Mouse (Mus musculus) cerebellum, adult 2 months (tissue): ENCODE results near the gene Prdm2. TPM values are rescaled to one million over a fixed set of nuclear protein-coding genes. Genes with fewer than 3 reads are reported as not detected.

Source experiments
- DNase-seq, 2 experiments: peaks; one replicate each; pipeline ENCODE4 v3.0.0; 2021
- H3K27ac ChIP-seq: fragments of 200-500 bp; 2 replicates; pipeline ENCODE4 v1.5.1; 2012; ENCODE audit warnings: low read length, control low read depth, inconsistent platforms; ENCODE audit not compliant: insufficient read depth
- H3K27me3 ChIP-seq: fragments of 200-500 bp; 2 replicates; pipeline ENCODE4 v1.6.1; 2012; ENCODE audit warnings: inconsistent platforms, mild to moderate bottlenecking, low read length, moderate library complexity; ENCODE audit not compliant: control insufficient read depth, insufficient read depth
- H3K4me1 ChIP-seq: fragments of 200-500 bp; 2 replicates; pipeline ENCODE4 v1.6.1; 2011; ENCODE audit warnings: low read length; ENCODE audit not compliant: control insufficient read depth, insufficient read depth
- H3K4me3 ChIP-seq: fragments of 200-500 bp; replicated peaks from 2 replicates; pipeline ENCODE3; 2011; ENCODE audit warnings: mild to moderate bottlenecking, low read depth, low read length, control low read depth; ENCODE audit not compliant: insufficient read depth
- CTCF ChIP-seq: fragments of 200-500 bp; IDR thresholded peaks from 2 replicates; pipeline ENCODE4 v1.5.1; 2011; ENCODE audit warnings: low read depth, mild to moderate bottlenecking, control low read depth, low read length, moderate library complexity, borderline replicate concordance; ENCODE audit not compliant: insufficient read depth
- POLR2A ChIP-seq: fragments of 200-500 bp; IDR thresholded peaks from 2 replicates; pipeline ENCODE4 v1.6.1; 2011; ENCODE audit warnings: low read length, control low read depth, borderline replicate concordance; ENCODE audit not compliant: insufficient read depth
- WGBS: fragments of 180-500 bp; shearing (Covaris S2); methylation state at CpG from one replicate; pipeline ENCODE4 v1.1.7; 2018; 5-methylcytosine and 5-hydroxymethylcytosine counted together
- polyA plus RNA-seq: library from polyadenylated mRNA; depleted of rRNA; stranded (reverse); fragments of >200 nt; gene quantifications from 2 replicates; pipeline ENCODE4 v1.2.3, GENCODE M21; 2012

Prdm2 gene
- polyA plus RNA-seq, 1 experiment, result 21.9 TPM

- no peaks in the 10 kb centered on the region for H3K27me3 ChIP-seq
- no peak for DNase-seq
- no peak overlapping the region for H3K27ac ChIP-seq
- WGBS, result 86% methylated on average over 3 of the region's 3 CpGs
- H3K4me3 ChIP-seq, result no peak overlapping the region
- H3K4me1 ChIP-seq, result peaks cover 28% of the 10 kb centered on the region
- no peak for TF ChIP-seq POLR2A
- no peak for TF ChIP-seq CTCF
Measured at GRCm38 (mm10) chr4:143121174-143121573, 91.6 kb downstream of the Prdm2 start.

GRCm38 (mm10) chr4:143120008-143120407 lies 92.8 kb downstream of the Prdm2 start:
- Histone ChIP-seq H3K4me1 (peaks cover 28% of the 10 kb centered on the region), H3K27me3 (no peaks in the 10 kb centered on the region), H3K27ac (no peak overlapping the region), H3K4me3 (no peak overlapping the region)
- peak; percentile 58 to 65 for DNase-seq
- TF ChIP-seq POLR2A, result no peak
- TF ChIP-seq CTCF, result no peak
- WGBS, result 10% methylated on average over 8 of the region's 8 CpGs

- Histone ChIP-seq H3K4me1 (peaks cover 28% of the 10 kb centered on the region), H3K27me3 (no peaks in the 10 kb centered on the region), H3K4me3 (no peak overlapping the region), H3K27ac (no peak overlapping the region)
- 8% methylated on average over 4 of the region's 4 CpGs for WGBS
- TF ChIP-seq POLR2A, result no peak
- TF ChIP-seq CTCF, result no peak
- DNase-seq, result peak; percentile 73 to 80
Measured at GRCm38 (mm10) chr4:143118843-143119242, 94.0 kb downstream of the Prdm2 start.

GRCm38 (mm10) chr4:143115851-143116250 lies 96.9 kb downstream of the Prdm2 start:
- peaks cover 36% of the 10 kb centered on the region for H3K4me1 ChIP-seq
- no peak overlapping the region for H3K27ac ChIP-seq
- no peaks in the 10 kb centered on the region for H3K27me3 ChIP-seq
- WGBS, result 86% methylated on average over 12 of the region's 12 CpGs
- DNase-seq, result no peak
- no peak overlapping the region for H3K4me3 ChIP-seq
- TF ChIP-seq POLR2A (no peak), CTCF (no peak)

- WGBS, result 81% methylated on average over 21 of the region's 21 CpGs
- TF ChIP-seq CTCF, result no peak
- no peak for TF ChIP-seq POLR2A
- Histone ChIP-seq H3K27me3 (no peaks in the 10 kb centered on the region), H3K4me1 (peaks cover 24% of the 10 kb centered on the region), H3K27ac (no peak overlapping the region), H3K4me3 (no peak overlapping the region)
- no peak for DNase-seq
Measured at GRCm38 (mm10) chr4:143114232-143114979, 98.4 kb downstream of the Prdm2 start.

- DNase-seq, result peak; percentile 44 to 63
- Histone ChIP-seq H3K27me3 (no peaks in the 10 kb centered on the region), H3K4me3 (no peak overlapping the region), H3K27ac (no peak overlapping the region), H3K4me1 (peaks cover 12% of the 10 kb centered on the region)
- WGBS, result 37% methylated on average over 6 of the region's 6 CpGs
- TF ChIP-seq POLR2A, result no peak
- peak; percentile 63 for TF ChIP-seq CTCF
Measured at GRCm38 (mm10) chr4:143112985-143113384, 99.8 kb downstream of the Prdm2 start.

GRCm38 (mm10) chr4:143112439-143112838 lies 100.4 kb downstream of the Prdm2 start:
- no peak overlapping the region for H3K4me3 ChIP-seq
- DNase-seq, result no peak
- no peak for TF ChIP-seq CTCF
- TF ChIP-seq POLR2A, result no peak
- WGBS, result 91% methylated on average over 2 of the region's 2 CpGs
- no peak overlapping the region for H3K27ac ChIP-seq
- no peaks in the 10 kb centered on the region for H3K27me3 ChIP-seq
- peaks cover 8% of the 10 kb centered on the region for H3K4me1 ChIP-seq

GRCm38 (mm10) chr4:143111872-143112271 lies 100.9 kb downstream of the Prdm2 start:
- no peak for TF ChIP-seq CTCF
- no peak for TF ChIP-seq POLR2A
- WGBS, result 72% methylated on average over 5 of the region's 5 CpGs
- Histone ChIP-seq H3K27me3 (no peaks in the 10 kb centered on the region), H3K4me1 (peaks cover 8% of the 10 kb centered on the region), H3K4me3 (no peak overlapping the region), H3K27ac (no peak overlapping the region)
- DNase-seq, result no peak
